In the genomic region with DNA sequence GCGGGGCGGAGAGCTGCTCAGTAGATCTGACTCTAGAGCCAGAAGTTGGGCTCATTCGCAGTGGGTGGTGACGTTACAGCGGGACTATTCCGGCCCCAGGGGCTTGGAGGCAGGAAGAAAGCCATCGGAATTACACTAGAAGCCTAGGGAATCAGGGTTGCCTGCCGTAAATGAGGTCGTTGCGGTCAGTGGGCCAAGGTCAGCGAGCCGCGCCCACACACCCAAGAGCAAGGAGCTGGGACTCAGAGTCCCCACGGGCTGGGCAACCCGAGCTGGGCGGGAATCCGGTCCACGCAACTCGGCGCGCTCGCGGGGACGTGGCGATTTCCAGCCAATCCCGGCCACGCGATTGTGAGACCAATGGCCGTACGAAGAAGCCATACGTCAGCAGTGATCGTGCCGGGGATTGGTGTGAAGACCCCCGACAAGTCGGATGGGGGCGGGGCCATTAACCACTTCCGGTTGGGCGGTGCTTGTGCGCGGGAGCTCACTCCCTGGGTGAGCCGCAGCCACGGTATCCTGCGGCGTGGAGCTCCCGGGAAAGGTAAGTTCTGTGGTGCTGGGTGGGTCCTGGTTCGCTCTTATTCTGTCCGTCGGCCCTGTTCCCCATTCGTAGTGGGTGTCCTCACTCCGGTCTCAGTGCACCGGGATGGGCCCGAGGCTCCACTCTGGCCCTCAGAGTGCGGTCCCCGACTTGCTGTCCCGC, we compare ENCODE assay signal across 8 mouse cellular contexts. TPM values are rescaled to one million over a fixed set of nuclear protein-coding genes. Genes with fewer than 3 reads are reported as not detected.
A peak's percentile ranks its signal among the peaks of the same experiment; 100 is the strongest.
DNase-seq lines count a peak whose midpoint lies in the region; ATAC-seq and TF ChIP-seq lines count a peak whose summit lies in the region.

A gene (plus strand): TSS at position 405 of the 706 bp plus-strand sequence.

- intact Hi-C loops in heart, postnatal 25 days (cut with DNase I), result no loop called here

- H3K27ac ChIP-seq in ES-E14 (ENCODE audit: insufficient read depth, low read depth, low read length, poor library complexity, severe bottlenecking), result peak within 1 kb of the TSS; percentile 37
- H3K27ac ChIP-seq in forebrain, embryonic 15.5 days (replicated peaks), result peak within 1 kb of the TSS; percentile 83

- DNase-seq in ES-E14 (ENCODE audit: low read depth, low spot score), result peak; percentile 98
- peak; percentile 99 for DNase-seq in cerebellum, adult 11-12 months
- peak; percentile 99 for DNase-seq in heart, postnatal 25 days (ENCODE audit: low spot score)
- DNase-seq in layer of hippocampus, adult 18-20 months (ENCODE audit: low spot score in 2 of 2), result peak; percentile 99
- peak; percentile 100 for DNase-seq in lung, adult 2 months
- DNase-seq in thymus, adult 18-20 months, result peak; percentile 98 to 99

- H3K27me3 ChIP-seq in forebrain, embryonic 15.5 days, result no peaks in the 10 kb centered on the region

- in situ Hi-C loops in ES-E14 (cut with MboI; ENCODE audit: low sequenced_read_pairs in 2 of 2, unreplicated experiment in 2 of 2), result no loop called here

- H3K9ac ChIP-seq in ES-E14 (ENCODE audit: insufficient read depth, low read depth, low read length, poor library complexity, severe bottlenecking), result peak within 1 kb of the TSS; percentile 93
- H3K9ac ChIP-seq in forebrain, embryonic 15.5 days (replicated peaks), result peak within 1 kb of the TSS; percentile 68

- H3K9me3 ChIP-seq in ES-E14 (ENCODE audit: control insufficient read depth, insufficient read depth, low read depth, low read length), result no peaks in the 10 kb centered on the region
- no peaks in the 10 kb centered on the region for H3K9me3 ChIP-seq in forebrain, embryonic 15.5 days

- under 1% methylated on average over 55 of the region's 55 CpGs for WGBS in forebrain, embryonic 15.5 days
- WGBS in lung, adult 2 months, result under 1% methylated on average over 55 of the region's 55 CpGs

- no peak for TF ChIP-seq CTCF in lung, adult 2 months (IDR thresholded peaks at IDR 0.05; ENCODE audit: insufficient read depth, low read length)

- H3K36me3 ChIP-seq in ES-E14 (ENCODE audit: control insufficient read depth, insufficient read depth, low read length, poor library complexity, severe bottlenecking), result no peaks in the 10 kb centered on the region
- H3K36me3 ChIP-seq in forebrain, embryonic 15.5 days, result no peaks in the 10 kb centered on the region

- H3K4me3 ChIP-seq in ES-E14 (ENCODE audit: insufficient read depth in 1 of 2, low read depth in 1 of 2, low read length in 2 of 2, poor library complexity in 1 of 2, severe bottlenecking in 1 of 2), result peak within 1 kb of the TSS; percentile 96 to 97
- H3K4me3 ChIP-seq in forebrain, embryonic 15.5 days, result peak within 1 kb of the TSS; percentile 62
- peak within 1 kb of the TSS; percentile 92 for H3K4me3 ChIP-seq in lung, adult 2 months (replicated peaks; ENCODE audit: extremely low read depth, low read depth, low read length)

- peak within 1 kb of the TSS; percentile 75 for H3K4me2 ChIP-seq in forebrain, embryonic 15.5 days (replicated peaks)

- ATAC-seq in forebrain, embryonic 15.5 days (replicated peaks), result peak; percentile 99
- peak; percentile 97 for ATAC-seq in neutrophil, adult 5-6 weeks (ENCODE audit: extremely low read depth, insufficient number of reproducible peaks, low FRiP score, poor library complexity, severe bottlenecking)

- peaks cover 0 to 3% of the 10 kb centered on the region in 2 experiments; a peak in 1 of 4 replicates for H3K4me1 ChIP-seq in ES-E14 (ENCODE audit: control insufficient read depth in 2 of 2, insufficient read depth in 2 of 2, low read length in 2 of 2, poor library complexity in 1 of 2)
- peaks cover 31% of the 10 kb centered on the region for H3K4me1 ChIP-seq in forebrain, embryonic 15.5 days
- peaks cover 15% of the 10 kb centered on the region for H3K4me1 ChIP-seq in lung, adult 2 months (ENCODE audit: control insufficient read depth, insufficient read depth, low read length)

- TF ChIP-seq POLR2A in lung, adult 2 months (IDR thresholded peaks at IDR 0.05; ENCODE audit: borderline replicate concordance, extremely low read depth, low read depth, low read length), result peak; percentile 97

TF ChIP-seq in ES-E14, 5 proteins besides CTCF, POLR2A, EP300 and RAD21:
- TF ChIP-seq HCFC1 (IDR thresholded peaks at IDR 0.05; ENCODE audit: borderline replicate concordance, insufficient read depth, low read length) (no peak; the same call in 1 of the 2 replicates), CHD2 (IDR thresholded peaks at IDR 0.05; ENCODE audit: low read depth, low read length) (no peak), ZNF384 (IDR thresholded peaks at IDR 0.05; ENCODE audit: low read depth, low read length) (no peak), MAFK (IDR thresholded peaks at IDR 0.05; ENCODE audit: insufficient read depth, low read depth, low read length) (no peak), ZC3H11A (IDR thresholded peaks at IDR 0.05; ENCODE audit: borderline replicate concordance, low read depth, low read length) (no peak)

RNA-seq across cellular contexts. Expression of the gene that starts here (rescaled TPM):
- 321 and 408 TPM in 2 replicates for total RNA-seq in ES-E14 (2012; rRNA removed)
- polyA plus RNA-seq in forebrain, embryonic 15.5 days (2015; fragmentation: Nextera tagmentation; extraction: Ambion mirVana), result 162 and 170 TPM in 2 replicates
- 100 to 1,000 TPM; 233 to 264 TPM for total RNA-seq in heart, postnatal 25 days (2021)
- total RNA-seq in layer of hippocampus, adult 18-20 months (2021), result 10 to 100 TPM; 62.7 to 65.0 TPM
- 44.0 and 76.1 TPM in 2 replicates for polyA plus RNA-seq in lung, adult 2 months (2012; rRNA removed)
- 53.7 and 63.9 TPM in 2 replicates for total RNA-seq in neutrophil, adult 5-6 weeks (2017)

Comparison
In these comparisons a context has a peak if more than half of its experiments do, and no peak if none do; other contexts are left out.
1. Peak in every context shown above with its lines: DNase-seq, ATAC-seq, H3K4me3 ChIP-seq and H3K27ac ChIP-seq.